Mouse (Mus musculus): ENCODE measurements at regions not wholly inside any gene's neighbourhood (a gene's known extent, or its start where the extent isn't known, plus 50 kb on each side); places are given as distances from the start of the nearest gene placed in this dataset.

DNA sequence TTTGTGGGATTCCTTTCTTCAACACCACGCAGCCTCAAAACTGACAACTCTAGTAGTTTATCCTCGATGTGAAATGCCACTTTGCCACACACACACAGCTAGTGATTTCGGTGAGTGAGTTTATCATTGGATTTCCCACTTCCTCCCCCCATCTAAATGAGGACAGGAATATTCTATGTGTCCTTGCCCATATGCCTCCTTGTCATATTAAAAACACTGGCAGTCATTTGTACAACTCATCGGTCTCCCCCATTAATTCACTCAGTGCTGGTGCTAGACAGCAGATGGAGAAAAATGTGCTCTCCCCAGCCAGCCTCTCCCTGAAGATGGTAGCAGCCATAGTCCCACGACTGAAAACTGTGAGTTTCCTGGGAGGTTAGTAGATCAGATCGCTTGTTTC lies 496.0 kb upstream of the Sox11 start:
- no peak for DNase-seq (ENCODE audit: low spot score)

DNA sequence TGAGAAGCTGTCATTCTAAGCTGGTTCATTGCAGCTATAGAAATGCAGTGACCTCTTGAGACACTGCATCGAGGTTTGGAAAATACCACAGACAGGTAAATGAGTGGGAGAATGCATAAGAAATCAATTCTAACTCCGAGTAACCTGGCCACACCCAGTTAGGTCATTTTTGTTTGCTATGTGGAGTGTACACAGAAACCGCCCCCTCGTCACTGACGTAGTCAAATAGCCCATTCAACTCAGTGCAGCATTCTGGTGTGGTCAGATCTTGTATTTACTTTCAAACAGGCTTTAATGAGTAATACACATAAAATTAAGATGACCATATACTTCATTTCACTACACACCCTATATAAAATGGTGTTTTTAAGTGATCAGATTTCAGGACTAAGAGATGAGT lies 483.8 kb upstream of the Sox11 start:
- no peak for DNase-seq (ENCODE audit: low spot score)

DNA sequence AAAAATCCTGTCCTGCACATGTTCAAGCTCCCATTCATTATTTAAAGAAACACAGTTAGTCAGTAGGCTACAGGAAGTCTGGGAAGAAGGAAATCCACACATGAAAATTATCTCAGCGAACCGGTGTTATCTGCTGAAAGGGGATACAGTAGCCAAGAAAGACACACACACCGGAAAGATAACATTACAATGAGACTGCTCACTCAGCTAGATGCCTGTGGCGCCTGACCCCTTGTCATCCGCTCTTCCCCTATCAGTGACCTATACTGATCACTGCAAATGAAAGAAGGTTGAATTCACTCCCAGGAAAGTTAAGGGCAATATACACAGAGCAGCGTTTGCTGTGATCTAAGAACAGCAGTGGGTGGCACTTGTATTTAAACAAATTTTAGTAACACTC lies 481.0 kb upstream of the Sox11 start:
- no peak for DNase-seq (ENCODE audit: low spot score)

DNA sequence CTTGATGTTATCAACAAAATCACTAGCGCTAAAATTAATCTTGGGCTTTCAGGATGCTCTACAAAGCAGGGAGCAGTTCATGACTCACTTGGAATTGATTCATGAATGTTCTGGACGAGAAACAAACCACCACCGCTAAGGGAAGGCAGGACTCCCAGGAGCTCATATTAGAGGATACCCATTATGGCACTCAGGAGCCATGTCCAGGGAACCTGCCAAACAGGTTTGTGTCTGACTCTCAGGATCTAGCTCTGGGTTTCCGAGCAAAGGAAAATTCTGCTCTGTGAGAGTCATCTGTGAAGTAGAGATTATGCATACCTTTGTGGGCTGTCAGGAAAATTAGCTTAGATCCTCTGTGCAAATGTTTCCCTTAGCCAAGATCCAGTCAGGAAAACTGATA lies 454.3 kb upstream of the Sox11 start:
- DNase-seq (ENCODE audit: low spot score) = no peak

DNA sequence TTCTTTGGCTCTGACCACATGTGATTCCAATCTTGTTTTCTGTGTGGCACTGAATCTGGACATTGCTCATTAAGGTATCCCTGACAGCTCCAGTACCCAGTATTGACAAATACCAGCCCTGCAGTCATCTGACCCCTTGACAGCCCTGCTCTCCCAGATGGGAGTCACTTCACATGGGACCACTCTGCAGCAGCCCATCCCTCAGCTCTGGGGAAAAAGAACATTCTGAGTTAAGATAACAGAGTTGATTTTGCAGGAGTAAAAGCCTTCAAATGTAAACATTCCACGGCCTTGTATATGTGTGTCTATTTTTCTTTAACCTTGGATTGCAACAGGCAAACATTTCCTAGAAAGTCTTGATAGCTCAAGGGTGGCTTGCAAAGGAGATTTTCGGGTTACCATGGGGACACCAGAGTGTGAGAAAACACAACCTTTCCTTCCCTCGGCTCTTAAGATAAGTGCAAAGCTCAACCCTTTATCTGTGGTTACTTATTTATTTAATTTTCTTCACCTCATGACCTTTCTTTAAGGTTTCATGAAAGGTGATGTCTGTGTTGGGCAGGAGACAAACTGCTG lies 444.4 kb upstream of the Sox11 start:
- DNase-seq (ENCODE audit: low spot score) = no peak

DNA sequence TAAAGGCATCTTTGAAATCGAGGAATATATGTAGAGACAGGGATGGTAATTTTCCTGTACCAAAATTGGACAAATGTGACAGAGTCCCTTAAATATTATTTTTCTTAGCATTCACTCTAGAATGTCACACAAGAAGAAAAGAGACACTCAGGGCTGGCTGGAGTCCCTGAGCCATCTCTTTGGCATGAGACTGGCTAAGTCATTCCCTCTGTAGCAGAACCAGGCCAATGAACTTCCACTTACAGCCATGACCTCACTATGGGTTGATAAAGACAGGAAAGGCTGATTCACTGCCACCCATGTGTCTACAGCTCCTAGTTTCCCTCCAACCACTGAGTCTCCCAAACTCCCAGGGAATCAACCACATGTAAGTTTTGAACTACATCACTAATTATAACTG lies 438.4 kb upstream of the Sox11 start:
- DNase-seq (ENCODE audit: low spot score) = no peak

DNA sequence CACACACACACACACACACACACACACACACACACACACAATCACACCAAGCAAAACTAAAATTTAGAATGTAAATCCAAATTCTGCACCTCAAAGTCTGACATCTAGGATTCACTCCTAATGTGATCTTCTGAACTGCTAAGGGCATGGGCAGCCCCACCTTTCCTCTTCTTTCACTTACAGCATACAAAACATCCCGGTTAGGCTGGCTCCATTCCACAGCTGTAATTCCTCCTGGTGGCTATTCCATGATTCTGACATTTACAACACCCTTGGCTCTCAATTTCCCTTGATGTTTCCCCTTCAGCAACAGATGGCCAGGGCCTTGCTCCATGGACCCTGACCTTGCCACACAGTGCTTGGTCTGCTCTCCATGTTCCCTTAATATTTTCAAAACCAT lies 423.6 kb upstream of the Sox11 start:
- no peak for DNase-seq (ENCODE audit: low spot score)

DNA sequence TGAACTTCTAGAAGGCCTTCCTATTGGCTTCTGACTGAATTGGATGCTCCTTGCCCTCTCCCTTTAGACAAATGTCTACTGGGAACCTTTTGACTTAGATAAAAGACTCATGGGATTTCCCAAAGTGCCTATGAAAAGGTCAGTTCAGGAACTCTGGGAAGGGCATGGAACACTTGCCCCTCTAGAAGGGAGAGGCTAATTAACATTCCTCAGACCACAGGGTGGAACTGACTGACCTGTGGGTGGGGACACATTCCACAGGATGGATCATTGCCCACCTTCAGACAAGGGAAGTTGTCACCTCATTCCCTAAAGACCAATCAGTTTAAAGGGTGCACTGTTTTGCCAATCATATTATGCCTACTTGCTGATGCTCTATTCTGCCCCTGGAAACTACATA lies 416.6 kb upstream of the Sox11 start:
- no peak for DNase-seq (ENCODE audit: low spot score)

DNA sequence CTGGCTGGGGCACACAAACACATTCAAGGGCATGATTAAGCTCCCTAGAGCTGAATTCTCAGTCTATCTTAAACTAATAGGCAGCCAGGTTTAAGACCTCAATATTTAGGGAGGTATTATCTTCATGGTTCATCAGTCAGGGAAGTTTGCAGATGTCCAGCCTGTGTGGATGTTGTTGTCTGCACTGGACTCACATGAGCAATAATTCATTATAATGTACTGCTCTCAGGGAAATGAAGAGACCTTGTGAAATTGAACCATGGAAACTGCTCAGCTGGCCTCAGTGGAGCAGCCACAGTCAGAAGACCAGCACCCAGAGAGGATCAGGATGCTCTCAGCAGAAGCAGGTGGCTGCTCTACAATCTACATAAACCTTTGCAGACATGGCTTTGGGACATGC lies 415.3 kb upstream of the Sox11 start:
- DNase-seq (ENCODE audit: low spot score) = no peak

DNA sequence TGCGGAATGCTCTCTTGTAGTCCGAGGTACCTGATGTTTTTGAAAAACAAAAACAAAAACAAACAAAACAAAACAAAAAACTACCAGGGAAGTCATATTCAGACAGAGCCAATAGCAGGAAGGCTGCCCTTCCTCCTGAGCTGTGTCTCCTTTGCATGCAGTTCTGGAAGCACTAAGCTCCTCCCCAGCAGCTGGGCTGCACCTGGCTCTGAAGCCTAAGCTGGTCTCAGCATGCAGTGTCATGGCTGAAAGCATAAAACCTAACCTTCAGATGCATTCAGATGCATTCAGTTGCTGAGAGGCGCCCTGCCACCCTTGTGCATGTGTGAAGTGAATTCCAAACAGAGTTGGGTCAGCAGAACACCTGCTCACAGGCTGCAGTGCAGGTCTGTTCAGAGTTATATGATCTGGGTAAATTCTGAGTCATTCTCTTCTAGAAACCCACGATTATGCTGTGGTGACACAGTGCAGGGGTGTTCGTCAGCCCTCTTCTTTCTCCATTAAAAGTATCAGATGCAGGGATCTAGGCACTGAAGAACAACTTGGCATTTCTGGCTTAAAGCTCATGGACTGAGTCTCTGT lies 382.3 kb upstream of the Sox11 start:
- no peak for DNase-seq (ENCODE audit: low spot score)

DNA sequence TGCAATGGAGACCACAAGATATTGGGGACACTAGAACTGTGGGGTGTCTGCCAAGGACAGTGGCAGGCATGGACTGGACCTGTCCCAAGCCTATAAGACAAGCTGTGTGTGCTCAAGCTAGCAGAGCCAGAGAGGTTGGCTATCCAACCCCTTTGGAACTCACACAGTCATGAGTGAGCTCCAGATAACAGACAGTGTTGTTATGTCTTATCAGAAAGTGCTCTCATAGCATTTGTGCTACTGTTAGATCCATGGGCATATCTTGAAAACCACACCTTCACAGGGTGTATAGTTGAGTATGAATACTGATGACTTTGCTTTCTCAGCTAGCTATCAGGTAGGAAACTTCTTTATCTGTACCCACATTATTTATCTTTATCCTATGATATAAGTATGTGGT lies 338.1 kb upstream of the Sox11 start:
- no peak for DNase-seq (ENCODE audit: low spot score)

DNA sequence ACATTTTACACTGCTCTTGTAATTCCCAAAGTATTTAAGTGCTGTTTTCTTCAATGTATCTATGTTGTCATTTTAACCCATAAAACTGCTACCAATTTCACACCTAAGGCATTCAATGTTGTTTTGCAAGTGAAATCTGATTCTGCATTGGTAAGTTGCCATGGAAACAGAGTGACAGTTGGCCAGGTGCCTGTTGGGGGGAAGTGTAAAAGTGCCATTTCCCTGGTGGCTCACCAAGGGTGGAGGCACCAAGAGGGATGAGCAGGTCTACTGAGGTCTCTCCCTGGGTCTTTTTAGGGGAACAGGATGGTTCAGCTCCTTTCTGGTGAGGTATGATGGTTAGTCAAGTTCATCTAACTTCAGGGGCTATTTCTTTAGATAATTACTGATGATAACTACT lies 331.0 kb upstream of the Sox11 start:
- no peak for DNase-seq (ENCODE audit: low spot score)

DNA sequence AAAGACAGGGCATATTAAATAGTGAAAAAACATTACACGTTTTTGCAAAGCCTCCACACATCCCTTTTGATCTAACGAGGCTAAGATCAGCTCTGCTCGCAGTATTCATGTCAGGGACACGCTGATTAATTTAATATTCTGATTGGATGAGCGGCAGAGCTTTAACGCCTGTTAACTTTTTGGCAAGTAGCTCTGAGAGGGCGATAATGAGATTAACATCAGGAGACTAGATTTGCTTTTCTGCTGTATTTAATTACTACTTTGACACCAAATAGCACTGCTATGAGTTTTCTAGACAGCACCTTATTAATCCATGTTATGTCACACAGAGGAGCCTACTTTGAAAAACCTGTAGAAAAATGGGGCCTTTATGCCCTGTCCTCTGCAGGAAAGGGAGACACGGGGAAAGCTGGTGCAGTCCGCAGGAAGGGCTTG lies 328.3 kb upstream of the Sox11 start:
- no peak for DNase-seq (ENCODE audit: low spot score)

DNA sequence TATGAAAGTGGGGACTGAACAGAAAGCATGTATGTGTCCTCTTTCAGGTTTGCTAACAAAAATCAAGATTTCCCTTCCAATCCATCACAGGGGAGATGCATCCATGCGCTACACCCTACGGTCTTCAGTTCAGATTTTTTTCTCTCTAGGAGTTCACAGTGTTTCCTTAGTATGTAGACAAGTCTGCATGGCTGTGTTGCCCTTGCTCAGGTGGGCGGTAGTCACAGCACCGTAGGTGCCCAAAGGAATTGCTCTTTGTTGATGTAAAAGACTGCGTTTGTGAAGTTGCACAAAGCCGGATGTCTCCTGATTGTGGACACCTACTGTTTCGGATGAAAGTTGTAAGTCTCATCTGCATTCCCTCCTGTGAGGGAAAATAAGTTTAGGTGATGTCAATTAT lies 327.8 kb upstream of the Sox11 start:
- no peak for DNase-seq (ENCODE audit: low spot score)

DNA sequence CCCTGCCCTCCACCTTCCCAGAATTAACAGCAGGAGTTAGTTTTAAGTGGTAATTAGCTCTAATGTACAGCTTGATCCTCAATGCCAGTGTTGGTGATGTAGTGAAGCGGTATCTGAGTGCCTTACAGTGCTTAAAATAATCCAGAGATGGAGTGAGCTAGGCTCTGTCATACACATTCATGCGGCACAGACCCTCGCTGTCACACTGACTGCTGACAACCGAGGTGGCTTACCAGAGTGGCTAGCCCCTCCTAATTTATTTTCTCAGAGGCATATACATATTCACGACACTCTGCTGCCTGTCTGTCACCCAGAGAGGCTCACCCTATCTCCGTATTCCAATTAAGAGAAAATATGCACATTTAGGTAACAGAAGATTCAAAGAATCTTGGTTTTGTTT lies 327.2 kb upstream of the Sox11 start:
- DNase-seq (ENCODE audit: low spot score) = no peak

DNA sequence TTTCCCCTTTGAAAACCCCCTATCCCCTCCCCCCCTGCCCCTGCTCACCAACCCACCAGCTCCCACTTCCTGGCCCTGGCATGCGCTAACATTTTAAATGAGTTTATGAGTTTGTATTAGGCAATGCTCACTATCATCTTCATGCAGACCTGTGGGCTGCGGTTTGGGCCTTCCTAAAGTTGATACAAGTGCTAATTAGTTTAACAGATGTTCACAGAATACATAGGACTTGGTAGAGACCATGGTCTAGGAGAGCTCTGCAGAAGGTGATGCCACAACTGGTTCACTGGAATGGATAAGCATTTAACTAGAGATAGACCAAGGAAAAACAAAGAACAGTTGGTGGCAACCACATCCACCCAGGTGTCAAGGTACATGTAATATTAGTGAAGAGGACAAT lies 324.1 kb upstream of the Sox11 start:
- DNase-seq (ENCODE audit: low spot score) = no peak

DNA sequence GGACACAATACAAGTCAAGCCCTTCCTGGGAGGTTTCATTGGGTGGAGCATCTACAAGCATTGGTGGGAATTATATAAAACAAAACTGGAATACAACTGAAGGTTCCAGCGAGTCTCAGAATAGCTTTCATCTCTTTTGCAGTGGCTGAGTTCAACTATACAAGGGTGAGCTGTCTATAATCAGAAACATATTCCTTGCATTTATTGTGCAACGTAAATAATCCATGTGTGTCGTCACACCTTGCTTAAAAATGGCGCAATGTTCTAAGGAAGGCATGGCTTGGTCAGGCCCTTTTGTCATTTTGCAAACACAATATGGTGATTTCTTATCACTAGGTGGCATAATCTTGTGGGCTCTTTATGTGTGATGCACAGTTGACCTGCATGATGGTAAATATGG lies 320.8 kb upstream of the Sox11 start:
- no peak for DNase-seq (ENCODE audit: low spot score)

DNA sequence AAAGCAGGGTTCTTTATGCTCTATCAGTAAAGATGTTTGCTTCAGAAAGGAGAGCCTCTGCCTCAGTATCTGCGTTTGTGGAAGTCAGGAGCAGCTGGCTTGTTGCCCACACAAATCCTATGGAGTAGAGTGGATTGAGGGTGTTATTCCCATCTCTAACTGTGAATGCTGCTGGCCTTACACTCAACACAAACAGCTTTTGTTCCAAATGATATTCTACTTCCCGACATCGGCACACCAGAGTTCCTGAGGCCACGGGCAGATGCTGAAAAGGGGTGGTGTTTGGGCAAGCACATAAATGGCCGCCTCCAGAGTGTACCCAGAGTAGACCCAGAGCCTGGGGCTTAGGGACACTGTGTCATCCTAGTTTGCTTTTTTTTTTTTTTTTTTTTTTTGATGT lies 320.3 kb upstream of the Sox11 start:
- DNase-seq (ENCODE audit: low spot score) = no peak

DNA sequence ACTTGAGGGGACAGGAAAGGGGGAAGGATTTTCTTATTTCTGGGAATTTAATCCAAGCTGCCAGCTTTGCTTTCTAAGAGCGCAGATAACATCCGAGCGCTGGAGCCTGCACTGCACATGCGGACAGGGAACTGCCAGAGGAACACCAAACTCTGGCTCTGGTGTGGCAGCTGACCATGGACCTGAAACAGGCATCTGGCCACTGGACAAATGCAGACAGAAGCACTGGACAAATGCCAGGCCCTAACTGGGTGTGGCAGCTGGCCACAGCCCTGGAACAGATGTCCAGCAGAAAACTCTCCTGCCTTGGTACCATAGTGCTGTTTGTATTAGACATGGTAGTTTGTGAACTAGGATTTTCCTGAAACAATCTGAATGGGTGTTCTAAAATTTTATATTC lies 315.2 kb upstream of the Sox11 start:
- DNase-seq (ENCODE audit: low spot score) = peak; percentile 20

DNA sequence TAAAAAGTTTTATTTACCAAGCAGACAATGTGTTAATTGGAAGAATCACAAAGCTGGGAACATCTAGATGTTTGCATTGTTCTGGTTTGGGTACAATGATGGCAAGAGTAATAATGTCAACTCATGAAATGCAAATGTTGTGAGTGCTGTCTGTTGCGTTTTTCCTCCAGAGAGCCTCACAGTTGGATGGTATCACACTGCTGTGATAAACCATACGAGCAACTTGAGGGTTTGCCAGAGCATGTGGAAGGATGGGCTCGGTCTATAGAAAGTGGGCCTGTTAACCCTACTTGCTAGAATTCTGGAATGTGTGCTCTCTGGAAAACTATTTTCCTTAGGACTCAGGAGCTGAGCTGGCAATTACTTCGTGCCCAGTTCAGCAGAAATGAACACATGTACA lies 311.2 kb upstream of the Sox11 start:
- no peak for DNase-seq (ENCODE audit: low spot score)

DNA sequence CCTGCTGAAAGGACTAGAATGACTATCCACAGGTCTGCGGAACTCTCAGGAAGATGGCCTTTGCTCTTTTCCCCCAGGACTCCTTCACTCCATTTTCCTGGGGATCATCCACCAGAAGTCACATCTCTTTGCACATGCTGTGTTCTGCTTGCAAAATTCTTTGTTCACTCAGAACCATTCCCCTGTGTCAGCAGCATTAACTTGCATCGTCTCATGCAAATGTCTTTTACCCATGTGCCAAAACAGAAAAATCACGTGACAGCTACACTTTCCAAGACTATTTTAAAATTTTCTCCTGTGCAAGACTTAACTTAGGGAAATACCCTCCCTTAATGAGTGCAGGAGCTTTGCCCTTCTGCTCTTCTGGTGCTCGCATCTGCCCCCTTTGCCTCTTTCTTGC lies 306.2 kb upstream of the Sox11 start:
- no peak for DNase-seq (ENCODE audit: low spot score)

DNA sequence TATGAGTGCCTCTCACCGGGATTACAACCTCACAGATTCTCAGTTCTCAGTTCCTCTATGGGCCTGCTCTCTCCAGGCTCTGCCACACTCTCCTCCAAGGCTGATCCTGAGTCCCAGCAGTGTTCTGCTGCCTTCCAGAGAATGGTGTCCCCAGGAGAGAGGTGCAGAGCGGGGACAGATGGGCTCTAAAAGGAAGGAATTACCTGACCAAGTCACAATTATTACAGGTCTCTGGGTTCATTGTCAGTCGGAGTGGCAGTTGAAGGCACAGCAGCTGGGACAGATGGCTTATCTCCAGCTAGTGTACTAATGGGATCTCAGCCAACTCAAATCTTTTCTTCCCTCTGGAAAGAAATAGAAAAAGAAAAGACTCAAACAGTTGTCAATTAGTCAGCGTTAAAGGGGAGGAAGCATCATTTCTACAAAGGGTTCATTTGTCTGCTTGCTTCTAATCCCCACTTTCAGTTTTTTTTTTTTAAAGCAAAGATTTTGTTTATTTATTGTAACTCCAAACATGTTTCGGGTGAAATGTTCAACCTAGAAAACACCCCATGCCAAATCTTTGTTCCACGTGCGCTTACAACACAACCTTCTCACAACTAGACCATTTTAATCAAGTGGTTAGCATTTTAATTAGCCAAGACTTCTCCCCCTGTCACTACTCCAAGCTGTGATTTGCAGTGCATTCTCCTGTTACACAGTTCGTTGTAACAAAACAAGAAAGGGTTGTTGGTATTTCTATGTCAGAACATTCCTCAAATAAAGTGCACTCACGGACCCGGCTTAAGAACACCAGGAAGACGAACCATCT lies 304.3 kb upstream of the Sox11 start:
- DNase-seq (ENCODE audit: low spot score) = no peak

DNA sequence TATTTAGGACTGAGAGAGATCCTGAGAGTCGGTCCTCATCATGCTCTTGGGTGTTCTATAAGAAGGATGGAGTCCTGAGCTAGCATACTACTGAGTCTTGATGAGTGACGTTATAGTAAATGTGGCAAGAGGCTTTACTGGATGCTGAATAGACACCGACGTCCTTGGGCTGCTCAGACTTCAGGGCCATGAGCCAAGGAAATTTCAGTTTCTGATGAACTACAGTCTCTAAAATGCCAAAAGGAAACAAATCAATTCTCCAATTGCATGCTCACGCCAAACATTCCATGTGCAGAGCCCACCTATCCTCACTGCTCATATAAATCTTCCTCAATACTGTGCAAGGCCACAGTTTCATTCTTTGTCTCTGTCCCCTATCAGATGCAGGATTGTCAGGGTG lies 277.2 kb upstream of the Sox11 start:
- no peak for DNase-seq (ENCODE audit: low spot score)
